Mouse (Mus musculus) small intestine, adult 2 months (tissue): ENCODE data around the gene Esrrg.

Experiments
- CTCF ChIP-seq: fragments of 200-500 bp; IDR thresholded peaks from 2 replicates; pipeline ENCODE4 v1.5.1; 2012; ENCODE audit warnings: low read depth, mild to moderate bottlenecking, control low read depth, inconsistent platforms, low read length, moderate library complexity, mixed read lengths; ENCODE audit not compliant: insufficient replicate concordance, insufficient read length; ENCODE audit errors: extremely low read depth
- POLR2A ChIP-seq: fragments of 200-500 bp; IDR thresholded peaks from 2 replicates; pipeline ENCODE4 v1.6.1; 2012; ENCODE audit warnings: low read depth, mild to moderate bottlenecking, control low read depth, inconsistent platforms, low read length, moderate library complexity

GRCm38 (mm10) chr1:188059006-188059405 lies 450.4 kb downstream of the Esrrg start:
- no peak for TF ChIP-seq POLR2A
- TF ChIP-seq CTCF, result no peak
